ENCODE assay signal across 15 mouse cellular contexts in genomic region chr4:102307661-102308297, GRCm38 (mm10).
"Had no signal": no experiment of that assay in that cellular context is flagged by ENCODE, and none has a peak within 500 bp of the region (broad histone marks: within the 10 kb centered on the region; RNA-seq: fewer than 3 reads in every experiment).

No protein-coding gene starts in this region.

- DNase-seq: kidney, adult 18-20 months; kidney, postnatal 14 days; lung, adult 2 months; lung, postnatal 36 days; right cerebral cortex, postnatal 14 days; thymus, adult 2 months; thymus, postnatal 25 days had no signal

- H3K4me3 ChIP-seq: kidney, embryonic 15.5 days; limb, embryonic 10.5 days; liver, embryonic 15.5 days; midbrain, embryonic 12.5 days; neural tube, embryonic 13.5 days; stomach, embryonic 15.5 days had no signal

- H3K9ac ChIP-seq: kidney, embryonic 15.5 days; liver, embryonic 15.5 days; midbrain, embryonic 12.5 days; neural tube, embryonic 13.5 days; stomach, embryonic 15.5 days had no signal

- H3K9me3 ChIP-seq: kidney, embryonic 15.5 days; limb, embryonic 10.5 days; liver, embryonic 15.5 days; midbrain, embryonic 12.5 days; neural tube, embryonic 13.5 days; stomach, embryonic 15.5 days had no signal

- H3K4me1 ChIP-seq: kidney, embryonic 15.5 days; limb, embryonic 10.5 days; liver, embryonic 15.5 days; neural tube, embryonic 13.5 days; stomach, embryonic 15.5 days had no signal

- H3K27ac ChIP-seq: kidney, embryonic 15.5 days; limb, embryonic 10.5 days; liver, embryonic 15.5 days; midbrain, embryonic 12.5 days; neural tube, embryonic 13.5 days; stomach, embryonic 15.5 days had no signal

- H3K4me2 ChIP-seq: kidney, embryonic 15.5 days; liver, embryonic 11.5 days; liver, embryonic 15.5 days; midbrain, embryonic 12.5 days; neural tube, embryonic 13.5 days; stomach, embryonic 15.5 days had no signal

- ATAC-seq: lung, postnatal 0 days had no signal

- H3K36me3 ChIP-seq: kidney, embryonic 15.5 days; limb, embryonic 10.5 days; liver, embryonic 15.5 days; midbrain, embryonic 12.5 days; neural tube, embryonic 13.5 days; stomach, embryonic 15.5 days had no signal

- H3K27me3 ChIP-seq: kidney, embryonic 15.5 days; liver, embryonic 15.5 days; midbrain, embryonic 12.5 days; neural tube, embryonic 13.5 days; stomach, embryonic 15.5 days had no signal
